Mouse (Mus musculus) erythroblast, adult 5-6 weeks (primary cell): ENCODE measurements around the gene Dnaaf2. TPM values are rescaled to one million over a fixed set of nuclear protein-coding genes. Genes with fewer than 3 reads are reported as not detected.
"Not testable (repeated sequence)": the region's sequence is repeated elsewhere in the genome, so short reads cannot be mapped to it uniquely, and the experiment has no call there.

ENCODE experiments used
- ATAC-seq: replicated peaks from 2 replicates; pipeline ENCODE4 v1.8.0; 2016; ENCODE audit warnings: moderate number of reproducible peaks, mild to moderate bottlenecking, moderate TSS enrichment, inconsistent platforms; ENCODE audit not compliant: poor library complexity, low FRiP score, severe bottlenecking
- total RNA-seq, 2 experiments: library from RNA; stranded (forward) in 1 of 2; stranded (reverse) in 1 of 2; fragments of 150-400 nt in 1 of 2; fragments of 200-764, 138-1000 nt in 1 of 2; gene quantifications; 2 replicates each; pipeline versions ENCODE4 v1.2.3 to v1.2.4; 2015 to 2017; ENCODE audit warnings: low replicate concordance in 2 of 2

Gene Dnaaf2
- total RNA-seq, 2 experiments from 2014 or later, result 0.19 to 2.9 TPM

DNA sequence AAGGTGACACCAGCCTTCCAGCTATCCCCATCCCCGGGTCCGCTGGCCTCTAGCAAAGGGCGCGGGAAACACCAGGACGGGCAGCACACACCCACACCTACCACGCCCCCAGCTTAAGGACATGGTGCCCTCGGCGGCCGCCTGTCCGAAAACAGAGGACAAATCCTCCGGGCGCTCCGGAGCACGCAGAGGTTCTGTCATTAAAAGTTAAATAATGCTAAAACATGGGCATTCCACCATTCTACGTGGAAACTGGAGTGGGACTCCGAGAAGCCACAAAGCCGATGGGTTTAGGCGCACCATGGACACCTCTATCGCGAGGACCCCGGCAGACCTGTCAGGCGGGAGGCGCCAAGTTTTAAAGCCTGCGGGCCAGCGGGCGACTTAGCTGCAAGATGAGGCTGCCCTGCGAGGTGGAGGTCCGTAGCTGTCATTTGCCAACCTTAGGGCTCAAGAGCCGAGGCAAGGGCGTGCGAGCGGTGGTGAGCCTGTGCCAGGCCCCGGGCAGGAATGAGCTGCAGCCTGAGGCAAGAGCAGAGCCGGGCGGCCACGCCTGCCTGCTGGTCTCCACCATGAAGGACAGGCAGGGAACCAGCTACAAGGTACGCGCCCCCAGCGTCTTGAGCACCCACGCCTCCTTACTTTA, 29.6 kb downstream of the Dnaaf2 start, which contains the start of gene Lrr1:
TSS of gene Lrr1 (plus strand) at position 354 of the 646 bp plus-strand sequence.
- ATAC-seq, result peak; percentile 96

DNA sequence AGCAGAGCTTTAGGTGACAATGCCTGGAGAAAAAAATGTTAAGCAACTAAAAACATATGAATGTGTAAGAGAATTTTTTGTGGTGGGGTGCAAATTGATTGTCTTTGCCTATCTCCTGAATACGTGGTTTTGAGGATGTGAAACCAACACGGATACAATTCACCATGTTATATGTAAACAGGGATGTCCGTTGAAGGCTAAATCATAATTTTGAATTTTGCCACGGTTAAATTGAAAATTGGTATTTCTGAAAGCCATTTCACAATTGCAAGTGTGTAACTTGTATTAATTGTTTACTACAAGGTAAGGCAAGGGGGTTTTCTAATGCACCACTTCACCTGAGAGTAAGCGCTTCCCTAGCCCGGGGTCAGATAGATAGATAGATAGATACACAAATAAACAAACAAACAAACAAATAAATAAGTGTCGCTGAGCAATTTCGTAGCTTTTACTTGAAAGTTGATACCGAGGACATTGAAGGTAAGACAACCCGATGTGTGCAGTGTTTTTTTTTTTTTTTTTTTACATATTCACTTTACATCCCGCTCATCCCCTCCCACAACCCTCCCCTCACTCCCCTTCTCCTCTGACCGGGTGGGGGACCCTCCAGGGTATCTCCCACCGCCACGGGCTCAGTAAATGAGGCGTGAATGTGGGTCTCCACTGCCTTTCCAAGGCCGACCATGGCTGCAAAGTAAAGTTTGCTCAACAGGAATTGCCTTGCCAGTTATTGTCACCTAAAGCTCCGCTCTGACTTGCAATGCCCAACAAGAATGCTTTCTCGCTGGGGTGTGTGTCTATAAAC, 30.4 kb downstream of the Dnaaf2 start:
- ATAC-seq, result no peak

- not testable (repeated sequence) for ATAC-seq
These were observed 31.2 kb downstream of the Dnaaf2 start for GRCm38 (mm10) chr12:69166861-69167581.

- no peak for ATAC-seq
These were observed 33.3 kb downstream of the Dnaaf2 start for GRCm38 (mm10) chr12:69164904-69165303.

GRCm38 (mm10) chr12:69163586-69163985, 34.6 kb downstream of the Dnaaf2 start:
- ATAC-seq, result not testable (repeated sequence)

GRCm38 (mm10) chr12:69160677-69161076, 37.6 kb downstream of the Dnaaf2 start:
- not testable (repeated sequence) for ATAC-seq

GRCm38 (mm10) chr12:69159578-69159940, 38.7 kb downstream of the Dnaaf2 start:
- peak; percentile 51 for ATAC-seq

GRCm38 (mm10) chr12:69158765-69159577, 39.3 kb downstream of the Dnaaf2 start, which contains the start of gene Rps29:
TSS of gene Rps29 (minus strand) at chr12:69159186.
- ATAC-seq, result peak; percentile 93

DNA sequence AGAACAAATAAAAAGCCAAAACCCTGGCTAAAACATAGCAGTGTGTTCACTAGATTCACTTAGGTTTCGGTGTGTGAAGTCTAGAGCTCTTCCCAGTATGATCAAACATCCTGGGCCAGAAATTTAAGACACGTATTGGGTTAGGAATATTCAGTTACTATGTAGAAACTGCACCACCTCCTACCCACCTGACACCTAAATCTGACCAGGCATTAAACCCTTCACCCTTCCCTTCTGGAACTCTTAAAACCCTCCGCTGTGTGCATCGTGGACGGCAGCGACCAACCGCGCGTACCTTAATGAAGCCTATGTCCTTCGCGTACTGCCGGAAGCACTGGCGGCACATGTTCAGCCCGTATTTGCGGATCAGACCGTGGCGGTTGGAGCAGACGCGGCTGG, 39.9 kb downstream of the Dnaaf2 start:
- peak; percentile 30 for ATAC-seq

DNA sequence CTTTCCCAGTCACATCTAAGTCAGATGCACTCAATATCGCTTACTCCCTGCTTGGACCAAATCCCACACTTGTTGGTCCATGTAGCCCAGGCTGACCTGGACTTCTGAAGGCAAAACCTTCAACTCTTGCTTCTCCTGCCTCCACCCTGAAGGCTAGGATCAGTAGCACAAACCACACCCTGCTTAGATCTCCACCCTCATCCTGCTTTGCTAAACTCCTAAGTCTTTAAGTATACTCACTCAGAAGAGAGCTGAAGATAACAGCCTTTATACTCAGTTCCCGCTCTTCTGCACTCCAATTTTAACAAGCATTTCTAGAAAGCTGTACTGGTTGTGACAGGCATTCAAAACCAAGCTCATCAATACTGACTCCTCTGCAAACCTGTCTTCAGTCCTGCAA, 41.1 kb downstream of the Dnaaf2 start:
- ATAC-seq, result peak; percentile 48

DNA sequence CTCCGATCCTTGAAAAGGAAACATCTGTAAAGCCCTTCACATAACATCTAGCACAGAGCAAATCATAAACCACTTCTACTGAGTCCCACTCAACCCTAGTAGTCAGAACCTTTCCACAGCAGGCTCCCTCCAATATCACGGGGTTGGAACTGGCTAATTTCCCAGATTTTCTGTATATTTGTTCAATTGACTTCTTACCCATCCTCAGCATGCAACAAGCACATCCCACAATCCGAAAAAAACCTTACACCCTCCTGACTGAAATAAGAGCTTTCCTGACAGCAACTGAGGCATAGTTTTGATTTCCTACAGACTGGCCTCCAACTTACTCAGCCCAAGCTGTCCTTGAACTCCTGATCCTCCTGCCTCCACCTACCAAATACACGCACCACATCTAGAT, 41.8 kb downstream of the Dnaaf2 start:
- no peak for ATAC-seq

GRCm38 (mm10) chr12:69155923-69156322, 42.3 kb downstream of the Dnaaf2 start:
- ATAC-seq, result no peak

DNA sequence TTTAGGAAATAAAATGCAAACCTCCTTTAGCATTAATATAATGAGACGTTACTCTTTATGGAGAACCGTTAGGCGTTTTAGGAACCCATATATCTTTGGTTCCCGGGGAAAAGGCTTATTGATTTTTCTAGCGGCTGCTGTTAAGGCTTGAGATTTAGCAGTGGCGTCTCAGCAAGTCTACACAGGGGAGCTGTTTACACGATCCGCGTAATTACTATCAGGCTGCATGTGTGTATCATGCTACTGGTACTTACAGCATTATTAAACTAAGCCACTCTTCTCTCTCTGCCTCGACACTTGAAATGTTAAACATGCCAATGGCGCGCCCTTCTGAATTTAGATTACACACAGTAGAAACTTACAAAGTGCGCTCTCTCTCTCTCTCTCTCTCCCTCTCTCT, 48.2 kb downstream of the Dnaaf2 start:
- ATAC-seq, result no peak

GRCm38 (mm10) chr12:69147166-69147735, 51.0 kb downstream of the Dnaaf2 start:
- ATAC-seq, result no peak

DNA sequence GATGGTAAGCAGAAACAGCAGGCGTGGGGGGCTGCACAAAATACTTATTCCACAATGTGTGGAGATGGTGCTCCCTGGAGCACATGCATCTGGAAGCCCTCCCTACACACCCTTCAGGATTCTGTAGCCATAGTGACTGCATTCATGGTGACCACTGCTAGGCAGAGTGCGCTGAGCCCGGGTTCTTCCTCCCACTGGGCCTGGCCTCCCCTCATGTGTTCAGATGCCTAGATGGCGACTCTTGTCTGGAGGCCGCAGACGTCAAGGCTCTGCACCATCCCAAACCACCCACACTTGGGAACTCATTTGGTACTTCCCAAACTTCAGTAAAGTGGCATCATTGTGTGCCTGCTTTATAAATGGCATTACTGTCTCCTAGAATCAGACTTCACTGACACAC, 54.8 kb downstream of the Dnaaf2 start:
- ATAC-seq, result no peak

DNA sequence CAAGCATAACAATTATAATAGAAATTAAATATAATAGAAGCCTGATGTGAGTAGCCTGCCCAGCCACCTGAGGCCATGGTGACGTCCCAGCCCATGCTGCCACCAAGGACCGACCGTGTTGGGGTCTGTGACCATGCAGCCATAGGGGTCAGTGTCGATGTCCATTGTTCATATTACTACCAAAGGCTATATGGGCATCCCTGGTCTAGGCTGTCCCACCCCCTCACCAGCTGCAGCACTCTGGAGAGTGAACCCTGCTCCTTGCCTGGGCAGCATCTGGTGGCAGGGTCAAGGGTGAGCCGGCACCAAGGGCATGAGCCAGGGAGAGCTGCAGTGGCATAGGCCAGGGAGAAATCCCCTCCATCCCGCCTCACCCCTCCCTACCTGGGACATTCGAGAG, 58.4 kb downstream of the Dnaaf2 start:
- no peak for ATAC-seq

DNA sequence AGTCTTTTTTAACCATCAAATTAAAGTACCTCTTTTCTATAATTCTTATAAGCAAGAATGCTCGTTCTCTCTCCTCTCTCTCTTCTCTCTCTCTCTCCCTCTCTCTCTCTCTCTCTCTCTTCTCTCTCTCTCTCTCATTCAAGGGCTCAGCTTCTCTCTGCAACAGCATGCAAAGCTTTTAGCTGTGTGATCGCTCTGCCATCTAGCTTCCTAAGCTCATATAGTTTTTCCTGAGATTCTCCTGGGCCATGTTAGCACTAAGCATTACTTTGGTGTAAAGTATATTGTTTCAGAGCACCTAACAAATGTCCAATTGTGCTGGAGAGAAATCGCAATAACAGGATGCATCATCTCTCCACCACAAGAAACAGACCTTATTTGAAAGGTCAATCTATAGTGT, 59.0 kb downstream of the Dnaaf2 start:
- ATAC-seq, result no peak
